Mouse (Mus musculus) spleen, adult 2 months (tissue): ENCODE results near the gene Kif1c. TPM values are rescaled to one million over a fixed set of nuclear protein-coding genes. Genes with fewer than 3 reads are reported as not detected.

Source experiments
- DNase-seq, 2 experiments: peaks; one replicate each; pipeline versions ENCODE4 v3.0.0 to v3.0.0-alpha.2; 2012 to 2021; ENCODE audit warnings: low spot score in 2 of 2, low read depth in 1 of 2
- H3K27ac ChIP-seq: fragments of 200-500 bp; 2 replicates; pipeline ENCODE4 v1.5.1; 2012; ENCODE audit warnings: low read length, inconsistent platforms; ENCODE audit not compliant: insufficient read depth
- H3K27me3 ChIP-seq: fragments of 200-500 bp; 2 replicates; pipeline ENCODE4 v1.6.1; 2012; ENCODE audit warnings: mild to moderate bottlenecking, moderate library complexity, low read length, inconsistent platforms; ENCODE audit not compliant: control insufficient read depth, insufficient read depth
- H3K36me3 ChIP-seq: fragments of 200-500 bp; 2 replicates; pipeline ENCODE4 v1.6.1; 2012; ENCODE audit warnings: mild to moderate bottlenecking, low read length, inconsistent platforms; ENCODE audit not compliant: control insufficient read depth, insufficient read depth
- H3K4me1 ChIP-seq: fragments of 200-500 bp; 2 replicates; pipeline ENCODE4 v1.6.1; 2011; ENCODE audit warnings: inconsistent platforms; ENCODE audit not compliant: control insufficient read depth, insufficient read depth, insufficient read length
- H3K4me3 ChIP-seq: fragments of 200-500 bp; 2 replicates; pipeline ENCODE4 v1.5.1; 2011; ENCODE audit warnings: mild to moderate bottlenecking, inconsistent platforms; ENCODE audit not compliant: insufficient read depth, insufficient read length; ENCODE audit errors: extremely low read depth
- CTCF ChIP-seq: fragments of 200-500 bp; IDR thresholded peaks from 2 replicates; pipeline ENCODE4 v1.5.1; 2011; ENCODE audit warnings: mild to moderate bottlenecking, inconsistent platforms; ENCODE audit not compliant: insufficient read depth, insufficient read length, insufficient replicate concordance; ENCODE audit errors: extremely low read depth
- POLR2A ChIP-seq: fragments of 200-500 bp; IDR thresholded peaks from 2 replicates; pipeline ENCODE4 v1.6.1; 2011; ENCODE audit warnings: low read depth, low read length, inconsistent platforms
- WGBS: fragments of 180-500 bp; shearing (Covaris S2); methylation state at CpG from one replicate; pipeline ENCODE4 v1.1.7; 2018; 5-methylcytosine and 5-hydroxymethylcytosine counted together
- polyA plus RNA-seq: library from polyadenylated mRNA; depleted of rRNA; stranded (reverse); fragments of >200 nt; gene quantifications from 2 replicates; pipeline ENCODE4 v1.2.3, GENCODE M21; 2012

The Kif1c gene
- polyA plus RNA-seq, 1 experiment: 17.5 TPM

DNA sequence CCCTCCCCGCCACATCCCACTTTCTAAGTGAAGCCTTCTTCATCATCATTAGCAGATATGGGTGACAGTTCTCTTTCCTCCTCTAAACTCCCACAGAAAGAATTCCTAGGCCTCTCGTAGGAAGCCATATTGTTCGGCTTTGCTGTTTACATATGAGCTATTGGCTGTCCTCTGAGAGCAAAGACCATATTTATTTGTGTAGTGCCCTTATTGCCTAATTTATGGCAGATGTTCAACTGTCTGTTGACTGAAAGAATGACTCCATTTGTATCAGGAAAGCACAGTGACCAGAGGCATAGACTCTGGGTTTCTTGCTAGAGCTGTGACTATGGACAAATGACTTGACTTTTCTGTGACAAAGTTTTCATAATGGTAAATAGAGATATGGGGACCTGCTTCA lies 41.3 kb downstream of the Kif1c start:
- Histone ChIP-seq H3K36me3 (no peaks in the 10 kb centered on the region), H3K4me3 (no peak overlapping the region), H3K4me1 (no peaks in the 10 kb centered on the region), H3K27me3 (no peaks in the 10 kb centered on the region), H3K27ac (no peak overlapping the region)
- 91% methylated on average over 3 of the region's 3 CpGs for WGBS
- DNase-seq: no peak
- no peak for TF ChIP-seq CTCF
- no peak for TF ChIP-seq POLR2A

DNA sequence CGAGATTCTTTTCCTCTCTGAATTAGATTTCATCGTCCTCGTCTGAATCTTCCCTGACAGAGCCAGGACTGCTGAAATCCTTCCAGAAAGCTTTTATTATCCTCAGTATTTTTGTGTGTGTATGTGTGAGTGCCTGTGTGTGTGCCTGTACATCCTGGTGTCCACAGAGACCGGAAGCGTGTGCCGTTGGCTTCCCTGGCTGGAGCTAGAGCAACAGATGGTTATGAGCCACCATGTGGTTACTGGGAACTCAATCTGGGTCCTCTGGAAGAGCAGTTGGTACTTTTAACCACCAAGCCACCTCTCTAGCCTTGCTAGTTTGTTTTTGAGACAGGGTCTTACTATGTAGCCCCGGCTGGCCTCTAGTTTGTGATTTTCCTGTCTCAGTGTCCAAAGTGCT lies 41.8 kb downstream of the Kif1c start:
- Histone ChIP-seq H3K4me3 (no peak overlapping the region), H3K4me1 (no peaks in the 10 kb centered on the region), H3K36me3 (no peaks in the 10 kb centered on the region), H3K27me3 (no peaks in the 10 kb centered on the region), H3K27ac (no peak overlapping the region)
- no peak for TF ChIP-seq CTCF
- no peak for TF ChIP-seq POLR2A
- DNase-seq: no peak
- WGBS: 82% methylated on average over 7 of the region's 7 CpGs

DNA sequence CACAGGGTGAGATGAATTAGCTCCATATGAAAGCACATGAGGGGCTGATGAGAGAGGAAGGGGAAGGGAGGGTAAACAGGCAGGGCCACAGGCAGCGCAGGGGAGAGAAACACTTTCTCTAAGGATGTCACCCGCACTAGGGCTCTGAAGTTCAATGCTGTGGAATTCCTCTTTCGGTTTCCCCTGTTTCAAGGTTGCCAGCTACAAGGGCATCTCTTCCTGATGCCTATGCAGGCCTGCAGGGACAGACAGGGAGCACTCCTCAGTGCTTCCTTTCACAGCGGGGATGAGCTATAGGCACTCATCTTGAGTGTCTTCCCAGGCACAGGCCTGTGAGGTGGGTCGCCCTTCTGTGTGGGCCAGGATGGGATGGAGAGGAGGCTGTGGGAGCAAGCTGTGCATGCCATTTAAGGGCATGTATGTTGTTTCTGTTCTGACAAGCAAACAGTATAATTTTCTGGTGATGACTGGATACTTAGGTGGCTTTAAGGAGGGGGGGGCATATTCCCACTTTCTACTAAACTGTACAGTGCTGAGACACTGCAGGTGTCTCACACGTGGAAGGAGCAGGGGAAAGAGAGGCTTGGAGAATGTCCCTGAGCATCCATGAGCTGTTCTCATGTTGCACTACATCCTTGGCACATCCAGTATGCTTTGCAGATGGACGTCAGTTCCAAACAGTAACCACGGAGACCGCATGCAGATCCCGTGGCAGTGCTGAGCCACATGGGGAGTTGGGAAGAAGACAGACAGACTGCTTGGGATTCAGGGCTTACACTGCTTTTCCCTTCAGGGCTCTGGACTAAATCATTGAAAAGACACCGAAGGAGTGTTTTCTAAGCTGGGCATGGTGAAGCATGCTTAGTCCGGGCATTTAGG lies 42.5 kb downstream of the Kif1c start:
- Histone ChIP-seq H3K36me3 (no peaks in the 10 kb centered on the region), H3K27ac (no peak overlapping the region), H3K4me1 (no peaks in the 10 kb centered on the region), H3K27me3 (no peaks in the 10 kb centered on the region), H3K4me3 (no peak overlapping the region)
- 80% methylated on average over 12 of the region's 12 CpGs for WGBS
- no peak for DNase-seq
- no peak for TF ChIP-seq POLR2A
- no peak for TF ChIP-seq CTCF

DNA sequence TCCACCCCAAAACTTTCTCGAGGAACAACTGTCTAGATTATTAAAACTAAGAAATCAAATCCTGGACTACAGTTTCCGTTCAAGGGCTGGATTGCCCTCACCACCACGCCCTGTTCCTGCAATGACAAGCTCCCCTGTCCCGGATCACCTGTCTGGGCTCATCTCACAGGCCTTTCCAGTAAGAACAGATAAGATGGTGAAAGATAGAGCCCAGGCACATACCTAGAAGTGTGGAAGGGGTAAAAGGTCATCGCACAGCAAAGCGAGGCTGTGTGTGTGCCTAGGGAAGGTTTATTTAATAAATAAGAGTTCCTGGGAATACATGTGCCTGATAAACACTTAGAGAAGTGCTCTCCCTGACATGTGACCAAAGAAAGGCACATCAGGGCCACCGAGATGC lies 45.3 kb downstream of the Kif1c start:
- H3K4me3 ChIP-seq: no peak overlapping the region
- WGBS: 86% methylated on average over 7 of the region's 7 CpGs
- DNase-seq: no peak

DNA sequence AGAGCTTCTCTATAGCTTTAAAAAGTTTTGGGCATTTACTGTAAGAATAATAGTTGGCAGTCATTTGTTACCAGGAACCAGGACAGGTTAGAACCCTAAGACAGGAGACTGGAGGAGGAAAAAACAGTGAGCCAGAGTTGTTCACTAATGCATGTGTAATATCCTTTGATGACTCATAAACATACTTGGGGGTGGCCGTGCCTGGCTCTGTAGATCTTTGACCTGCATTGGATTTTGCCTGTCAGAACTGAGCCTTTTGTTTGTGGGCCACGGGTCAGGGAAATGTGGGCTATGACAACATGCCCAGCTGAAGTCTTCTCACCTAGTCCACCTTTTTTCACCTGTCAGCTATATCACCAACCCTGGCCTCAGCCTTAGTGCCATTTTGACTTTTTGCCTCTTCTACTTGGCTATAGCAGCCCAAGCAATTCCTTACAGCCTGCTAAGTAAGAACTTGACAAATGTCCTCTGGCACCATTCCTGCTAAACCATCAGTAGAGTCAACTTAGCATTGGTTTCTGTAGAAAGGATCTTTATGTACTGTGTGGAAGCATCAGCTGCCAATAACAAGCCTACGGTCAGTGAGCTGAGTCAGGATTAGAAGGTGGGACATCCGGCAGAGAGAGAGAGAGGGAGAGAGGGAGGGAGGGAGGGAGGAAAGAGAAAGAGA lies 47.7 kb downstream of the Kif1c start:
- Histone ChIP-seq H3K36me3 (no peaks in the 10 kb centered on the region), H3K27me3 (no peaks in the 10 kb centered on the region), H3K4me1 (no peaks in the 10 kb centered on the region), H3K4me3 (no peak overlapping the region), H3K27ac (no peak overlapping the region)
- TF ChIP-seq CTCF (no peak), POLR2A (no peak)
- DNase-seq: no peak
- WGBS: 80% methylated on average over 4 of the region's 4 CpGs

More for the DNA sequence above, 45.3 kb downstream of the Kif1c start:
- TF ChIP-seq POLR2A: no peak
- no peak for TF ChIP-seq CTCF
- H3K36me3 ChIP-seq: no peaks in the 10 kb centered on the region
- no peaks in the 10 kb centered on the region for H3K4me1 ChIP-seq
- no peaks in the 10 kb centered on the region for H3K27me3 ChIP-seq
- H3K27ac ChIP-seq: no peak overlapping the region

DNA sequence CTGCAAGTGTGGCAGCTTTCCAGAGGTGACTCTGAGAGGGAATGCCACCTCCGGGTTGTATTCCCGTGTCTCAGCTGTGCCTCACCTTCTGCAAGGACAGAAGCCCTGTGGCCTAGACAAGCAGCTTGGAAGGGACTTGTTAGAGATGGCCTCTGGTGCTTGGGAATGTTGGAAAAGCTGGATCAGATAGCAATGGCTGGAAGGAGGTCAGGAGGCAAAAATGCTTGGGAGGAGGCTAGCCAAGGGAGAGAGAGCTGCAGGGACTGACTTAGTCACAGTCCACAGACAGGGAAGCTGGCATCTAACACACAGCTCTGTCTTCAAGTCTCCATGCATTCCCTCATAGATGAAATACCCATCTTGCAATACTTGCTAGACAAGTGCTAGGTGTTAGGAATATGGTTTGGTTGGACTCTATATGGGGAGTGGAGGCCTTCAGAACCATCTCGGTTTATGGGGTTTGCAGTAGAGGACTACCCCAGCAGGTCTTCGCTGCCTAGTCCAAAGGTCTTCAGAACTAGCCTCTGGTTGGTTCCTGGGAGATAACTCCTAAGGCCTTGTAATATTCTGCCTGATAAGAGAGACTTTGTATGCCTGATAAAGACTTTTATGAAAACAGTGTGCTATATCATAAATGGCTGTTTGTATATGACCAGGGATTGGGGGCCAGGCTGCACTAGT lies 52.1 kb downstream of the Kif1c start:
- WGBS: 89% methylated on average over 4 of the region's 4 CpGs
- H3K36me3 ChIP-seq: no peaks in the 10 kb centered on the region
- no peak for TF ChIP-seq POLR2A
- TF ChIP-seq CTCF: no peak

More for the DNA sequence above, 52.1 kb downstream of the Kif1c start:
- H3K27me3 ChIP-seq: no peaks in the 10 kb centered on the region
- DNase-seq: no peak
- no peaks in the 10 kb centered on the region for H3K4me1 ChIP-seq
- no peak overlapping the region for H3K4me3 ChIP-seq
- H3K27ac ChIP-seq: no peak overlapping the region
